Mouse (Mus musculus) liver, embryonic 11.5 days (tissue): ENCODE data around the gene Prss47. TPM values are rescaled to one million over a fixed set of nuclear protein-coding genes. Genes with fewer than 3 reads are reported as not detected.

ENCODE experiments used
- ATAC-seq: fragments of 200-750 bp; cut with Nextera tagmentation; replicated peaks from 2 replicates; pipeline ENCODE4 v1.8.0; 2017; ENCODE audit warnings: moderate number of reproducible peaks, mild to moderate bottlenecking, moderate TSS enrichment, moderate library complexity; ENCODE audit not compliant: low FRiP score
- DNase-seq: peaks from one replicate; pipeline ENCODE4 v3.0.0-alpha.2; 2017; ENCODE audit warnings: low spot score
- H3K27ac ChIP-seq: fragments of 300-500 bp; sonication (generic); 2 replicates; pipeline ENCODE4 v1.5.1; 2014; ENCODE audit warnings: mild to moderate bottlenecking, low read depth, low read length, control low read depth
- H3K27me3 ChIP-seq: fragments of 300-500 bp; sonication (generic); replicated peaks from 2 replicates; pipeline ENCODE4 v1.6.1; 2014; ENCODE audit warnings: low read length, mixed read lengths; ENCODE audit not compliant: control insufficient read depth, insufficient read depth
- H3K36me3 ChIP-seq: fragments of 300-500 bp; sonication (generic); 2 replicates; pipeline ENCODE4 v1.6.1; 2014; ENCODE audit warnings: mild to moderate bottlenecking, low read length, moderate library complexity, mixed read lengths; ENCODE audit not compliant: control insufficient read depth, insufficient read depth
- H3K4me1 ChIP-seq: fragments of 300-500 bp; sonication (generic); replicated peaks from 2 replicates; pipeline ENCODE4 v1.6.1; 2014; ENCODE audit warnings: low read length, mixed read lengths; ENCODE audit not compliant: control insufficient read depth, insufficient read depth
- H3K4me2 ChIP-seq: fragments of 300-500 bp; sonication (generic); 2 replicates; pipeline ENCODE4 v1.6.1; 2014; ENCODE audit warnings: mild to moderate bottlenecking, control low read depth, moderate library complexity
- H3K4me3 ChIP-seq: fragments of 300-500 bp; sonication (generic); 2 replicates; pipeline ENCODE4 v1.5.1; 2014; ENCODE audit warnings: low read depth, low read length, control low read depth
- H3K9ac ChIP-seq: fragments of 300-500 bp; sonication (generic); 2 replicates; pipeline ENCODE4 v1.6.1; 2014; ENCODE audit warnings: low read depth, low read length, control low read depth
- H3K9me3 ChIP-seq: fragments of 300-500 bp; sonication (generic); 2 replicates; pipeline ENCODE4 v1.6.1; 2016; ENCODE audit warnings: low read length, inconsistent platforms, mixed read lengths; ENCODE audit not compliant: control insufficient read depth
- WGBS: fragments of 180-500 bp; shearing (Covaris S2); extraction: QIAGEN DNeasy Blood & Tissue Kit; methylation state at CpG from one replicate; pipeline ENCODE4 v1.1.7; 2014; 5-methylcytosine and 5-hydroxymethylcytosine counted together
- polyA plus RNA-seq: library from polyadenylated mRNA; unstranded; fragments of >200 nt; fragmentation: Nextera tagmentation; extraction: Ambion mirVana; gene quantifications from 2 replicates; pipeline ENCODE4 v1.2.1, GENCODE M21; 2014

Prss47 gene
- polyA plus RNA-seq: not detected in 2 replicates

DNA sequence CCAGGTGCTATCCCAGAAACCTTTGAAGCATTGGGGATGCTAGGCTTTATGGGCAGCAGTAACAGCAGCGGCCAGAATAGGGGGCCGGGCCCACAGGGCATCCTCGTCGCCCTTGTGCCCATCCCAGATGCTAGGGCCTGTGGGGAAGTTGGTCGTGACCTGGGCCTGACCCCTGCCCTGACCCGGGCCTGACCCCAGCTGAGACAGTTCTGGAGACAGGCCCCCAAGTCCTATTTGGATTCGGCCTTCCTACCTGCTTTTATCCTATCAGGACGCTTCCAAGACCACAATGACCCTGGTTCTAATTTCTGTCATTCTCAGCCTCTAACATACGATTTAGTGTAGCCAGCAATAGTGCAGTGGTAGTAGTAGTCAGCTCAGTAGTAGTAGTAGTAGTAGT lies at the start of gene Prss47:
Gene Prss47, minus strand, starts transcription at position 101 of the 400 bp plus-strand sequence.
- ATAC-seq: no peak
- Histone ChIP-seq H3K4me1 (no peaks in the 10 kb centered on the region), H3K4me3 (no peak within 1 kb of the TSS), H3K27me3 (no peaks in the 10 kb centered on the region), H3K9ac (no peak within 1 kb of the TSS), H3K27ac (no peak within 1 kb of the TSS), H3K36me3 (no peaks in the 10 kb centered on the region), H3K9me3 (peaks cover 2% of the 10 kb centered on the region; the same call in 1 of the 2 replicates), H3K4me2 (no peak within 1 kb of the TSS)
- 84% methylated on average over 9 of the region's 9 CpGs for WGBS
- DNase-seq: no peak

- no peak overlapping the region for H3K27ac ChIP-seq
- H3K4me3 ChIP-seq: no peak overlapping the region
- no peak overlapping the region for H3K9ac ChIP-seq
- H3K9me3 ChIP-seq: no peaks in the 10 kb centered on the region
- DNase-seq (no peak), ATAC-seq (no peak)
- H3K36me3 ChIP-seq: peaks cover 3% of the 10 kb centered on the region; the same call in 1 of the 2 replicates
- H3K4me2 ChIP-seq: no peak overlapping the region
- no peaks in the 10 kb centered on the region for H3K27me3 ChIP-seq
- WGBS: 78% methylated on average over 3 of the region's 3 CpGs
- no peaks in the 10 kb centered on the region for H3K4me1 ChIP-seq
Measured at GRCm38 (mm10) chr13:65101232-65101631, 48.7 kb upstream of the Prss47 start.

GRCm38 (mm10) chr13:65100678-65101077 lies 48.1 kb upstream of the Prss47 start:
- DNase-seq (no peak), ATAC-seq (no peak)
- no peaks in the 10 kb centered on the region for H3K27me3 ChIP-seq
- no peaks in the 10 kb centered on the region for H3K4me1 ChIP-seq
- H3K9me3 ChIP-seq: no peaks in the 10 kb centered on the region
- H3K27ac ChIP-seq: no peak overlapping the region
- H3K4me2 ChIP-seq: no peak overlapping the region
- H3K36me3 ChIP-seq: no peaks in the 10 kb centered on the region; the same call in 1 of the 2 replicates
- no peak overlapping the region for H3K4me3 ChIP-seq
- WGBS: 90% methylated on average over 9 of the region's 9 CpGs
- H3K9ac ChIP-seq: no peak overlapping the region

DNA sequence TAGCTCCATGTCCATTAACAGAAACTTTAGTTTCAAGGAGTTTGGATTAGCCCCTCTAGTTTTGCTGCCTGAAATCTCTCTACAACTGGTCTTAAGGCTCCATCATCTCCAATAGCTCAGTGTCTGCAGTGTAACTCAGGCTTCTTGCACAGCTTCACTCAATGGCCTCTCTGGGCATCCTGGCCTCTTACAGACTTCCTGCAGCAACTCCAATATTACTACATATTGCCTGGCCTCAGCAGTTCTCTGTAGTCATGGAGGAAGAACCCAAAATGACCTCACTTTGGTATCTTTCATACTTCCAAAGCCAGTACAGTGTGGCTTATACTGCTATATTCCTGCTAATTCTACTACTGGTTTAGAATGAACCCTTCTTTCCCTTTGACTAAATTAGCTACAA lies 44.5 kb upstream of the Prss47 start:
- Histone ChIP-seq H3K27ac (no peak overlapping the region), H3K9ac (no peak overlapping the region), H3K4me3 (no peak overlapping the region), H3K9me3 (no peaks in the 10 kb centered on the region), H3K4me1 (no peaks in the 10 kb centered on the region), H3K36me3 (no peaks in the 10 kb centered on the region), H3K4me2 (no peak overlapping the region), H3K27me3 (no peaks in the 10 kb centered on the region)
- DNase-seq (no peak), ATAC-seq (no peak)

DNA sequence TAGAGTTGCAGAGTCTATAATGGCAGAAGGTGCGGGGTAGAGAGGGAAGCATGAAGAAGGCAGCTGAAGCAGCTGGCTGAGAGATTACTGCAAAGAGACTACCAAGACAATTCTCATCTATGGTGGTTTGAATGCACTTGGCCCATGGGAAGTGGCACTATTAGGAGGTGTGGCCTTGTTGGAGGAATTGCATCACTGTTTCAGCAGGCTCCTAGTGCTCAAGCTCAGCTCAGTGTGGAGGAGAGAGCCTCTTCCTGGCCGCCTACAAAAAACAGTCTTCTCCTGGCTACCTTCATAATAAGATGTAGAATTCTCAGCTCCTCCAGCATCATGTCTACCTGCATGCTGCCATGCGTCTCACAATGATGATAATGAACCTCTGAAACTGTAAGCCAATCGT lies 43.4 kb upstream of the Prss47 start:
- 95% methylated on average over 4 of the region's 4 CpGs for WGBS
- Histone ChIP-seq H3K27ac (no peak overlapping the region), H3K9me3 (no peaks in the 10 kb centered on the region), H3K4me3 (no peak overlapping the region), H3K4me2 (no peak overlapping the region), H3K9ac (no peak overlapping the region), H3K4me1 (no peaks in the 10 kb centered on the region), H3K36me3 (peaks cover 4% of the 10 kb centered on the region; the same call in 1 of the 2 replicates), H3K27me3 (no peaks in the 10 kb centered on the region)
- DNase-seq (no peak), ATAC-seq (no peak)

- Histone ChIP-seq H3K27me3 (no peaks in the 10 kb centered on the region), H3K27ac (no peak overlapping the region), H3K4me1 (no peaks in the 10 kb centered on the region), H3K4me3 (no peak overlapping the region), H3K9ac (no peak overlapping the region), H3K9me3 (no peaks in the 10 kb centered on the region), H3K36me3 (peaks cover 16% of the 10 kb centered on the region), H3K4me2 (no peak overlapping the region)
- ATAC-seq (no peak), DNase-seq (no peak)
- WGBS: 78% methylated on average over 2 of the region's 2 CpGs
Measured at GRCm38 (mm10) chr13:65069969-65070368, 17.4 kb upstream of the Prss47 start.

DNA sequence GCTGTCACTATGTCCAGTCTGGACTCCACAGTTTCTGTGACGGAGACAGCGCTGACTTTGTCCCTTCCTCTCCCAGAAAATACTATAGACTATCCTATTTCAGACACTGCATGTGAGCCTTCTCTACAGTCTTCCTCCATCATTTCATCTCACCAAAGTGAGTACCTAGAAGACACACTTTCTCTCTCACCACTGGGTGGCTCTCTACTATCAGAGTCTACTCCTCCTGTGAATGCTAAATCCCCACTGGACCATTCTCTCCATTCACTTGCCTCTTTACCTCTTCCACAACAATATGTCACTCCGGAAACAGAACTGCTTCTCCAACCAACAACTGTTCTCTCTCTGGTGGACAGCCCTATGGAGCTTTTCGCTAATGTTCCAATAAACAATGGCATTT lies 17.5 kb downstream of the Prss47 start:
- no peak for DNase-seq
- no peak overlapping the region for H3K4me3 ChIP-seq
- no peaks in the 10 kb centered on the region for H3K4me1 ChIP-seq
- no peaks in the 10 kb centered on the region for H3K27me3 ChIP-seq
- WGBS: 65% methylated on average over 4 of the region's 4 CpGs
- no peaks in the 10 kb centered on the region for H3K9me3 ChIP-seq
- H3K36me3 ChIP-seq: no peaks in the 10 kb centered on the region
- no peak overlapping the region for H3K27ac ChIP-seq
- H3K4me2 ChIP-seq: no peak overlapping the region
- no peak overlapping the region for H3K9ac ChIP-seq
- no peak for ATAC-seq

GRCm38 (mm10) chr13:65032758-65033157 lies 19.8 kb downstream of the Prss47 start, which contains the start of gene Spata31d1c:
Spata31d1c (plus strand) TSS chr13:65033058.
- H3K27ac ChIP-seq: no peak within 1 kb of the TSS
- ATAC-seq: no peak
- H3K27me3 ChIP-seq: no peaks in the 10 kb centered on the region
- H3K9me3 ChIP-seq: no peaks in the 10 kb centered on the region
- no peak within 1 kb of the TSS for H3K4me2 ChIP-seq
- no peaks in the 10 kb centered on the region for H3K4me1 ChIP-seq
- DNase-seq: no peak
- no peaks in the 10 kb centered on the region for H3K36me3 ChIP-seq
- no peak within 1 kb of the TSS for H3K9ac ChIP-seq
- H3K4me3 ChIP-seq: no peak within 1 kb of the TSS

GRCm38 (mm10) chr13:65011052-65011738 lies 41.4 kb downstream of the Prss47 start:
- H3K27ac ChIP-seq: no peak overlapping the region
- H3K36me3 ChIP-seq: no peaks in the 10 kb centered on the region
- H3K4me3 ChIP-seq: no peak overlapping the region
- DNase-seq (no peak), ATAC-seq (peak; percentile 69)
- no peaks in the 10 kb centered on the region for H3K27me3 ChIP-seq
- H3K9me3 ChIP-seq: no peaks in the 10 kb centered on the region; the same call in 1 of the 2 replicates
- H3K9ac ChIP-seq: no peak overlapping the region
- 61% methylated on average over 4 of the region's 4 CpGs for WGBS
- H3K4me2 ChIP-seq: no peak overlapping the region
- H3K4me1 ChIP-seq: no peaks in the 10 kb centered on the region
